Mouse (Mus musculus): ENCODE measurements around the gene Cldn14. TPM values are rescaled to one million over a fixed set of nuclear protein-coding genes. Genes with fewer than 3 reads are reported as not detected.
"Not testable (repeated sequence)": the region's sequence is repeated elsewhere in the genome, so short reads cannot be mapped to it uniquely, and the experiment has no call there.

Cldn14 gene
- total RNA-seq, 1 experiment = 0.36 TPM

DNA sequence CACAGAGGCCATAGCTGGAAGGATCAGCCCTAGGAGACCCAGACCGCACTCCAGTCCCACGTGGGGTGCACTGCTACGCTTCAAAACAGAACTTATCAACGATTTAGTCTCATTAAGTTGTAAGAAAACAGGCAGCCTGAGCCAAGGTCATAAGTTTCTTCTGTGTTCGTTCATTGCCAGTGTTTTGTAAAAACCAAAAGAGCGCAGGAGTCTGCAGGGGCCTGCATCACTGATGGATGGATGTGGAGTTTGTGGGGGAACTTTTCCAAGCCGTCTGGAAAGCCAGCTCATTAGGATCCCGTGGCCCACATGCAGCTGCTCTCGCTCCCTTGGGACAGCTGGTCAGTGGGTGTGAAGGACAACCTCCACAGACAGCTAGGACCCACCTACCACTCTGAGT is 25.1 kb downstream of the Cldn14 start:
- DNase-seq (ENCODE audit: low read depth, low spot score) = no peak

DNA sequence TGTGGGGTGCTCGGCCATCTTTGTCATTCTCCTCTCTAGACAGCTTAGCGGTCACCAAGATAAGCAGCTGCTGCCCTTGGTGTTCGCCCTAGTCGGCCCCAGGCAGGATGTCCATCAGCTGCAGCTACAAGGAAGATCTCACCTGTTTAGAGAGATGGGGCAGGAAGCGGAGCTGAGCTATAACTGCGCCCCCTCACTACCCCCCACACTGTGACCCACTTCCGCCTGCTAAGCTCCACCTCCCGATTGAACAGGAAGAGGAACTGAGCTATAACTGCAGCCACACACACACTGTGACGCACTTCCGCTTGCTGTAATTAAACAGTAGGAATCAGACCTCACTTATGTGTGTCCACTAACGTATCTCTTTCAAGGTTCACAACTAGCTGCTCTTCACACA is 26.3 kb downstream of the Cldn14 start:
- in situ Hi-C loops (cut with MboI; ENCODE audit: low sequenced_read_pairs in 2 of 2, unreplicated experiment in 2 of 2) = no loop called here
- Histone ChIP-seq H3K9me3 (ENCODE audit: control insufficient read depth, insufficient read depth, low read depth, low read length) (no peaks in the 10 kb centered on the region), H3K36me3 (ENCODE audit: control insufficient read depth, insufficient read depth, low read length, poor library complexity, severe bottlenecking) (no peaks in the 10 kb centered on the region), H3K4me1 (ENCODE audit: control insufficient read depth in 2 of 2, insufficient read depth in 2 of 2, low read length in 2 of 2, poor library complexity in 1 of 2) (peaks cover 2 to 24% of the 10 kb centered on the region in 2 experiments; a peak in 3 of 4 replicates), H3K9ac (ENCODE audit: insufficient read depth, low read depth, low read length, poor library complexity, severe bottlenecking) (peak overlapping the region; percentile 29; the same call in 1 of the 2 replicates), H3K4me3 (ENCODE audit: insufficient read depth in 1 of 2, low read depth in 1 of 2, low read length in 2 of 2, poor library complexity in 1 of 2, severe bottlenecking in 1 of 2) (peak overlapping the region; percentile 6 to 52), H3K27ac (ENCODE audit: insufficient read depth, low read depth, low read length, poor library complexity, severe bottlenecking) (no peak overlapping the region)
- no peak for DNase-seq (ENCODE audit: low read depth, low spot score)
- no peak for TF ChIP-seq ZC3H11A (IDR thresholded peaks at IDR 0.05; ENCODE audit: borderline replicate concordance, low read depth, low read length)
- TF ChIP-seq MAFK (IDR thresholded peaks at IDR 0.05; ENCODE audit: insufficient read depth, low read depth, low read length) = no peak
- no peak for TF ChIP-seq HCFC1 (IDR thresholded peaks at IDR 0.05; ENCODE audit: borderline replicate concordance, insufficient read depth, low read length)
- TF ChIP-seq CHD2 (IDR thresholded peaks at IDR 0.05; ENCODE audit: low read depth, low read length) = no peak
- no peak for TF ChIP-seq ZNF384 (IDR thresholded peaks at IDR 0.05; ENCODE audit: low read depth, low read length)

More for the DNA sequence above, 25.1 kb downstream of the Cldn14 start:
- Histone ChIP-seq H3K36me3 (ENCODE audit: control insufficient read depth, insufficient read depth, low read length, poor library complexity, severe bottlenecking) (no peaks in the 10 kb centered on the region), H3K4me3 (ENCODE audit: insufficient read depth in 1 of 2, low read depth in 1 of 2, low read length in 2 of 2, poor library complexity in 1 of 2, severe bottlenecking in 1 of 2) (no peak overlapping the region), H3K4me1 (ENCODE audit: control insufficient read depth in 2 of 2, insufficient read depth in 2 of 2, low read length in 2 of 2, poor library complexity in 1 of 2) (peaks cover 2 to 19% of the 10 kb centered on the region in 2 experiments; a peak in 2 of 4 replicates), H3K9ac (ENCODE audit: insufficient read depth, low read depth, low read length, poor library complexity, severe bottlenecking) (no peak overlapping the region; the same call in 1 of the 2 replicates), H3K27ac (ENCODE audit: insufficient read depth, low read depth, low read length, poor library complexity, severe bottlenecking) (no peak overlapping the region), H3K9me3 (ENCODE audit: control insufficient read depth, insufficient read depth, low read depth, low read length) (no peaks in the 10 kb centered on the region)
- in situ Hi-C loops (cut with MboI; ENCODE audit: low sequenced_read_pairs in 2 of 2, unreplicated experiment in 2 of 2) = no loop called here
- TF ChIP-seq MAFK (IDR thresholded peaks at IDR 0.05; ENCODE audit: insufficient read depth, low read depth, low read length) = no peak
- TF ChIP-seq CHD2 (IDR thresholded peaks at IDR 0.05; ENCODE audit: low read depth, low read length) = no peak
- TF ChIP-seq HCFC1 (IDR thresholded peaks at IDR 0.05; ENCODE audit: borderline replicate concordance, insufficient read depth, low read length) = no peak
- TF ChIP-seq ZC3H11A (IDR thresholded peaks at IDR 0.05; ENCODE audit: borderline replicate concordance, low read depth, low read length) = no peak
- TF ChIP-seq ZNF384 (IDR thresholded peaks at IDR 0.05; ENCODE audit: low read depth, low read length) = no peak

DNA sequence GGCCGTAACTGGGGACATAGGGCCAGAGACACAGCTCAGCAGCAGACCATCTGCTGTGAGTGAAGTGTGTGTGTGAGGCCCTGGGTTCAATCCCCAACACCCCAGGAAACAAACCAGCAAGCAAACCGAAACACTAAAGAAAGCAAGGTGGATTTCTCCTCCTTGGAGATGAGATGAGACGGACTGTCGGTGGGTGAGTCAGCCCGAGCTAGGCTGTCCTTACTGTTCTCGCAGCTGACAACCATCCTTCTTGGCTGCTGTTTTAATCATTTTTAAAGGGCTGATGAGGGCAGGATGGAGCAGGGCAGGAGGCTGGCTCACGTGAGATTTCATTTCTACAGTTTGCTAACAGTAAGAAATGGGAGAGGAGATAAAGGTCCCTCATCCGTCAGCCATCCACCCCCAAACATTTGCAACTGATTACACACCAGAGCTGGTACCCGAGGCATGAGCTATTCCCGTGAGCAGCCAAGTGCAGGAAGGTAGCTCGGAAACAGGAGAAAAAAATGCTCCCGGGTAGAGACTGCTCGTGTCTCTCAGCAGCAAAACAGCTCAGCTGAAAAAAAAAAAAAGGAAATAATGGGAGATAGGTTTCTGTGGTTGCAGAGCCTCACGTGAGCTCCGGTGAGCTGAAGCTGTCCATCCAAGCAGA is 27.3 kb downstream of the Cldn14 start:
- peaks cover 2 to 24% of the 10 kb centered on the region in 2 experiments; a peak in 3 of 4 replicates for H3K4me1 ChIP-seq (ENCODE audit: control insufficient read depth in 2 of 2, insufficient read depth in 2 of 2, low read length in 2 of 2, poor library complexity in 1 of 2)
- TF ChIP-seq MAFK (IDR thresholded peaks at IDR 0.05; ENCODE audit: insufficient read depth, low read depth, low read length) (no peak), HCFC1 (IDR thresholded peaks at IDR 0.05; ENCODE audit: borderline replicate concordance, insufficient read depth, low read length) (no peak), ZC3H11A (IDR thresholded peaks at IDR 0.05; ENCODE audit: borderline replicate concordance, low read depth, low read length) (no peak), CHD2 (IDR thresholded peaks at IDR 0.05; ENCODE audit: low read depth, low read length) (no peak), ZNF384 (IDR thresholded peaks at IDR 0.05; ENCODE audit: low read depth, low read length) (no peak)
- in situ Hi-C loops (cut with MboI; ENCODE audit: low sequenced_read_pairs in 2 of 2, unreplicated experiment in 2 of 2) = no loop called here
- no peaks in the 10 kb centered on the region for H3K36me3 ChIP-seq (ENCODE audit: control insufficient read depth, insufficient read depth, low read length, poor library complexity, severe bottlenecking)
- DNase-seq (ENCODE audit: low read depth, low spot score) = no peak
- H3K9me3 ChIP-seq (ENCODE audit: control insufficient read depth, insufficient read depth, low read depth, low read length) = no peaks in the 10 kb centered on the region
- H3K4me3 ChIP-seq (ENCODE audit: insufficient read depth in 1 of 2, low read depth in 1 of 2, low read length in 2 of 2, poor library complexity in 1 of 2, severe bottlenecking in 1 of 2) = no peak overlapping the region
- no peak overlapping the region for H3K27ac ChIP-seq (ENCODE audit: insufficient read depth, low read depth, low read length, poor library complexity, severe bottlenecking)
- H3K9ac ChIP-seq (ENCODE audit: insufficient read depth, low read depth, low read length, poor library complexity, severe bottlenecking) = peak overlapping the region; percentile 17; the same call in 1 of the 2 replicates

DNA sequence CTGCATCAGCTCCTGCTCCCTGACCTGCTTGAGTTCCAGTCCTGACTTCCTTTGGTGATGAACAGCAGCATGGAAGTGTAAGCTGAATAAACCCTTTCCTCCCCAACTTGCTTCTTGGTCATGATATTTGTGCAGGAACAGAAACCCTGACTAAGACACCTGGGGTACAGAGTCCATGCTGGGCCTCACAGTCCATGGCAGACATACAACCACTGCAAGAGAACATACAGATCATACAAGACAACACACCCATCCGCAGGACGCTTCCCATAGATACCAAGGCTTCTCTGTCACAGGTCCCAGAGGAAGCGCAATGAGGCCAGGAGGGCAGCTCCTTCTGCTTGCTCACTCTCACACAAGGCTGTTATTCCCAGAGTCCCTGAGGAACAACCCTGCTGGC is 28.3 kb downstream of the Cldn14 start:
- H3K4me3 ChIP-seq (ENCODE audit: insufficient read depth in 1 of 2, low read depth in 1 of 2, low read length in 2 of 2, poor library complexity in 1 of 2, severe bottlenecking in 1 of 2); H3K27ac ChIP-seq (ENCODE audit: insufficient read depth, low read depth, low read length, poor library complexity, severe bottlenecking); H3K9me3 ChIP-seq (ENCODE audit: control insufficient read depth, insufficient read depth, low read depth, low read length); DNase-seq (ENCODE audit: low read depth, low spot score); H3K36me3 ChIP-seq (ENCODE audit: control insufficient read depth, insufficient read depth, low read length, poor library complexity, severe bottlenecking); H3K9ac ChIP-seq (ENCODE audit: insufficient read depth, low read depth, low read length, poor library complexity, severe bottlenecking); in situ Hi-C loops (cut with MboI; ENCODE audit: low sequenced_read_pairs in 2 of 2, unreplicated experiment in 2 of 2): not testable (repeated sequence)
- H3K4me1 ChIP-seq (ENCODE audit: control insufficient read depth in 2 of 2, insufficient read depth in 2 of 2, low read length in 2 of 2, poor library complexity in 1 of 2) = peaks cover 2 to 24% of the 10 kb centered on the region in 2 experiments; a peak in 3 of 4 replicates

DNA sequence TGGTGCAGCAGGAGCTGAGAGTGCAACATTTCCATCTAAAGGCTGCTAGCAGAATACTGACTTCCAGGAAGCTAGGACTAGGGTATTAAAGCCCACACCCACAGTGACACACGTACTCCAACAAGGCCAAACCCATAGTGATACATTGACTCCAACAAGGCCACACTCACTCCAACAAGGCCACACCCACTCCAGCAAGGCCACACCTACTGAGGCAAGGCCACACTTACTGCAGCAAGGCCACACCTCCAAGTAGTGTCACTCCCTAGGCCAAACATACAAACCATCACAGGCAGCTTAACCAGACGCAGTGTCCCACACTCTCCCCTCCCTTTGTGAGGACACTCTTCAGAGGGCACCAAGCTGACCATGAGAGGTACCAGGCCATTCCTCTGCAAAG is 29.3 kb downstream of the Cldn14 start:
- in situ Hi-C loops (cut with MboI; ENCODE audit: low sequenced_read_pairs in 2 of 2, unreplicated experiment in 2 of 2) = no loop called here
- no peak for DNase-seq (ENCODE audit: low read depth, low spot score)
- no peak overlapping the region for H3K27ac ChIP-seq (ENCODE audit: insufficient read depth, low read depth, low read length, poor library complexity, severe bottlenecking)
- TF ChIP-seq ZNF384 (IDR thresholded peaks at IDR 0.05; ENCODE audit: low read depth, low read length) = no peak
- no peak for TF ChIP-seq HCFC1 (IDR thresholded peaks at IDR 0.05; ENCODE audit: borderline replicate concordance, insufficient read depth, low read length)
- TF ChIP-seq CHD2 (IDR thresholded peaks at IDR 0.05; ENCODE audit: low read depth, low read length) = no peak
- TF ChIP-seq ZC3H11A (IDR thresholded peaks at IDR 0.05; ENCODE audit: borderline replicate concordance, low read depth, low read length) = no peak
- TF ChIP-seq MAFK (IDR thresholded peaks at IDR 0.05; ENCODE audit: insufficient read depth, low read depth, low read length) = no peak
- no peaks in the 10 kb centered on the region for H3K9me3 ChIP-seq (ENCODE audit: control insufficient read depth, insufficient read depth, low read depth, low read length)
- no peak overlapping the region for H3K9ac ChIP-seq (ENCODE audit: insufficient read depth, low read depth, low read length, poor library complexity, severe bottlenecking)
- H3K4me3 ChIP-seq (ENCODE audit: insufficient read depth in 1 of 2, low read depth in 1 of 2, low read length in 2 of 2, poor library complexity in 1 of 2, severe bottlenecking in 1 of 2) = no peak overlapping the region
- no peaks in the 10 kb centered on the region for H3K36me3 ChIP-seq (ENCODE audit: control insufficient read depth, insufficient read depth, low read length, poor library complexity, severe bottlenecking)
- H3K4me1 ChIP-seq (ENCODE audit: control insufficient read depth in 2 of 2, insufficient read depth in 2 of 2, low read length in 2 of 2, poor library complexity in 1 of 2) = peaks cover 2 to 24% of the 10 kb centered on the region in 2 experiments; a peak in 3 of 4 replicates

Measured in ES-E14 (cell line).